8 mouse cellular contexts compared by ENCODE assay signal in genomic region chr5:36748536-36749061, GRCm38 (mm10). TPM values are rescaled to one million over a fixed set of nuclear protein-coding genes. Genes with fewer than 3 reads are reported as not detected.
DNase-seq lines count a peak whose midpoint lies in the region; ATAC-seq and TF ChIP-seq lines count a peak whose summit lies in the region.

TSS of gene Bloc1s4 (minus strand) at chr5:36748650.

- 4% methylated on average over 31 of the region's 31 CpGs for WGBS in forebrain, embryonic 13.5 days
- WGBS in large intestine, adult 2 months, result 2% methylated on average over 31 of the region's 31 CpGs
- 3% methylated on average over 31 of the region's 31 CpGs for WGBS in liver, postnatal 0 days (ENCODE audit: insufficient replicate concordance)
- WGBS in neural tube, embryonic 14.5 days, result 4% methylated on average over 31 of the region's 31 CpGs

- H3K4me2 ChIP-seq in forebrain, embryonic 13.5 days, result peak within 1 kb of the TSS; percentile 88
- peak within 1 kb of the TSS; percentile 95 for H3K4me2 ChIP-seq in liver, postnatal 0 days (ENCODE audit: low read depth, low read length)
- peak within 1 kb of the TSS; percentile 98 for H3K4me2 ChIP-seq in neural tube, embryonic 14.5 days (ENCODE audit: low read depth, low read length)

- 0 out of 2 replicates have a peak within 1 kb of the TSS, but pooled peaks have one; percentile 31 for H3K27ac ChIP-seq in forebrain, embryonic 13.5 days
- H3K27ac ChIP-seq in liver, postnatal 0 days (ENCODE audit: low read depth), result peak within 1 kb of the TSS; percentile 55
- H3K27ac ChIP-seq in neural tube, embryonic 14.5 days (ENCODE audit: low read depth, low read length), result peak within 1 kb of the TSS; percentile 39

- H3K4me1 ChIP-seq in E14TG2a.4 (replicated peaks; ENCODE audit: low read depth, low read length), result peaks cover 21% of the 10 kb centered on the region
- peaks cover 24% of the 10 kb centered on the region for H3K4me1 ChIP-seq in forebrain, embryonic 13.5 days
- peaks cover 12% of the 10 kb centered on the region for H3K4me1 ChIP-seq in liver, postnatal 0 days (ENCODE audit: insufficient read depth)
- peaks cover 10% of the 10 kb centered on the region for H3K4me1 ChIP-seq in neural tube, embryonic 14.5 days (ENCODE audit: control insufficient read depth, insufficient read depth, low read length)

- peaks cover 21% of the 10 kb centered on the region for H3K36me3 ChIP-seq in E14TG2a.4 (ENCODE audit: insufficient read depth, low read length)
- H3K36me3 ChIP-seq in forebrain, embryonic 13.5 days (ENCODE audit: poor library complexity, severe bottlenecking), result no peaks in the 10 kb centered on the region
- H3K36me3 ChIP-seq in liver, postnatal 0 days (replicated peaks; ENCODE audit: insufficient read depth, low read length), result no peaks in the 10 kb centered on the region
- H3K36me3 ChIP-seq in neural tube, embryonic 14.5 days (ENCODE audit: control insufficient read depth, insufficient read depth, low read length), result no peaks in the 10 kb centered on the region

- H3K9ac ChIP-seq in forebrain, embryonic 13.5 days, result peak within 1 kb of the TSS; percentile 94
- peak within 1 kb of the TSS; percentile 92 for H3K9ac ChIP-seq in liver, postnatal 0 days (replicated peaks)
- peak within 1 kb of the TSS; percentile 82 for H3K9ac ChIP-seq in neural tube, embryonic 14.5 days (replicated peaks; ENCODE audit: low read depth, low read length)

- peak within 1 kb of the TSS; percentile 98 for H3K4me3 ChIP-seq in E14TG2a.4 (replicated peaks; ENCODE audit: low read length)
- H3K4me3 ChIP-seq in forebrain, embryonic 13.5 days, result peak within 1 kb of the TSS; percentile 92
- peak within 1 kb of the TSS; percentile 98 for H3K4me3 ChIP-seq in liver, postnatal 0 days (ENCODE audit: low read depth, low read length)
- peak within 1 kb of the TSS; percentile 100 for H3K4me3 ChIP-seq in neural tube, embryonic 14.5 days (ENCODE audit: low read depth, low read length)

- intact Hi-C loops in heart, postnatal 10 days (cut with DNase I), result loop anchor here (10.0 kb wide), 1 partner anchor 164 kb away; no protein-coding TSS in a partner anchor

- ATAC-seq in forebrain, embryonic 13.5 days, result peak; percentile 99
- peak; percentile 95 for ATAC-seq in liver, postnatal 0 days
- ATAC-seq in neural tube, embryonic 14.5 days (ENCODE audit: low read depth), result peak; percentile 97

- H3K27me3 ChIP-seq in E14TG2a.4 (ENCODE audit: insufficient read depth, low read length), result no peaks in the 10 kb centered on the region
- peaks cover 6% of the 10 kb centered on the region; the same call in 1 of the 2 replicates for H3K27me3 ChIP-seq in forebrain, embryonic 13.5 days
- H3K27me3 ChIP-seq in liver, postnatal 0 days (ENCODE audit: insufficient read depth, low read length), result no peaks in the 10 kb centered on the region
- no peaks in the 10 kb centered on the region; the same call in 1 of the 2 replicates for H3K27me3 ChIP-seq in neural tube, embryonic 14.5 days (ENCODE audit: control insufficient read depth, insufficient read depth, low read length)

- no peak for TF ChIP-seq CTCF in E14TG2a.4 (conservative IDR thresholded peaks at IDR 0.05; ENCODE audit: low read length)
- no peak for TF ChIP-seq CTCF in liver, postnatal 0 days (IDR thresholded peaks at IDR 0.05; ENCODE audit: low read depth)

- no peaks in the 10 kb centered on the region for H3K9me3 ChIP-seq in E14TG2a.4 (ENCODE audit: low read length)
- H3K9me3 ChIP-seq in forebrain, embryonic 13.5 days (replicated peaks), result no peaks in the 10 kb centered on the region
- H3K9me3 ChIP-seq in liver, postnatal 0 days (ENCODE audit: low read length), result no peaks in the 10 kb centered on the region
- H3K9me3 ChIP-seq in neural tube, embryonic 14.5 days (ENCODE audit: control insufficient read depth, low read length), result no peaks in the 10 kb centered on the region

- DNase-seq in c-Kit-positive CD71-positive TER-119-positive erythroid progenitor cells, embryonic 14.5 days (ENCODE audit: low spot score), result peak; percentile 86
- DNase-seq in heart, postnatal 10 days, result peak; percentile 94 to 96
- DNase-seq in large intestine, adult 2 months (ENCODE audit: low read depth, low spot score), result peak; percentile 77
- peak; percentile 94 for DNase-seq in liver, postnatal 0 days
- DNase-seq in testis, postnatal 10 days (ENCODE audit: low spot score), result peak; percentile 96

- no peak for TF ChIP-seq EP300 in liver, postnatal 0 days (IDR thresholded peaks at IDR 0.05; ENCODE audit: low read depth)

RNA-seq across cellular contexts. Expression of gene Bloc1s4, which starts in this region (rescaled TPM):
- 23.9 and 24.2 TPM in 2 replicates for polyA plus RNA-seq in forebrain, embryonic 13.5 days (2015; fragmentation: Nextera tagmentation; extraction: Ambion mirVana)
- total RNA-seq in heart, postnatal 10 days (2021), result 10 to 100 TPM; 12.5 to 14.3 TPM
- polyA plus RNA-seq in large intestine, adult 2 months (2012; rRNA removed), result 12.2 and 13.7 TPM in 2 replicates
- 14.6 and 17.9 TPM in 2 replicates for polyA plus RNA-seq in liver, postnatal 0 days (2015; fragmentation: Nextera tagmentation; extraction: Ambion mirVana)
- polyA plus RNA-seq in neural tube, embryonic 14.5 days (2014; fragmentation: Nextera tagmentation; extraction: Ambion mirVana), result 26.6 and 27.0 TPM in 2 replicates

Comparison
In these comparisons a context has a peak if more than half of its experiments do, and no peak if none do; other contexts are left out.
1. Peak in every context shown above with its lines: DNase-seq, ATAC-seq, H3K4me3 ChIP-seq and H3K27ac ChIP-seq.